Mouse (Mus musculus) liver, embryonic 14.5 days (tissue): ENCODE measurements around the gene Tekt5.

Experiments
- CTCF ChIP-seq: IDR thresholded peaks from 2 replicates; pipeline ENCODE4 v1.5.1; 2016; ENCODE audit warnings: antibody characterized with exemption, low read depth, control low read depth
- EP300 ChIP-seq: IDR thresholded peaks from 2 replicates; pipeline ENCODE4 v1.6.1; 2016; ENCODE audit warnings: antibody characterized with exemption, low read depth

- TF ChIP-seq CTCF (no peak), EP300 (no peak)
Observed at GRCm38 (mm10) chr16:10311086-10311485, 84.2 kb downstream of the Tekt5 start.
